ENCODE assay signal across 8 mouse cellular contexts in the genomic region with DNA sequence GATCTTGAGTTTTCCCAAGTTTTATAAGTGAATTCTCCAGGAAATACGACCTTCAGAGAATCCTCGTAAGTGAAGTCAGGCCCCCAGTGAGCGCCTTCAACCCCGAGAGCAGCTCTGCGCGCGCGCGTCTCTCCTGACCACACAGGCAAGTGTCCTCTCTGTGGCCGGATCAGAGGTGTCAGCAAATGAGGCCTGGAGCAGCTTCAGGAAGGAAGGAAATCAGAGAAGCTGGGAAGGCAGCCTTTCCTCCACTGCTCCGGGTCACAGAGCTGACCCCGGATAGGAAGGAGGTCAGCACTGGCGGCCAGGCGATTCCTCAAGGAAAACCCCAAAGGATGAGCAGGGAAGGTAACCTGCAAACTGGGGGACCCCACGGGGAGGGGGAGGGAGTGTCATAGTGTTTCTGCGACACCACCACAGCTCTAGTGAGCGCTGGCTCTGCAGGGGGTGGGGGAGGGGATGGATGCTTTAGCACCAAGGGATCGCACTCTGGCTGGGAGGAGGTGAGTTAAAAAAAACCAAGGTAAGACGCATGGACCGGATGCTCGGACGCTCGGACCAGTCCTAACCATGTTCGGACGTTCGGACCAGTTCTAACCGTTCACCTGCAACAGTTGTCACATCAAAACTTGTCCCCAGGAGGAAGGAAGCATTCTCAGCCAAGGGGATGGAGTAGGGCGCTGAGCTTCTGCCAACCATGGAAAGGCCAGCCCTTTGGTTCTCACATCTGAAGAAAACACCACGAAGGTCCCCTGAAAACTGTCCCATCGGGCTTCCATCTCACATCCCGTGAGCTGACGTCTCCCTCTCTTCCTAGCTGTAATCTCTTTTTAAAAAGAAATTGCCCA. TPM values are rescaled to one million over a fixed set of nuclear protein-coding genes. Genes with fewer than 3 reads are reported as not detected.
A peak's percentile ranks its signal among the peaks of the same experiment; 100 is the strongest.
DNase-seq lines count a peak whose midpoint lies in the region; ATAC-seq lines count a peak whose summit lies in the region.

No protein-coding gene starts in this region.

- H3K4me1 ChIP-seq in megakaryocyte, embryonic 14.5 days = peaks cover 66% of the 10 kb centered on the region
- peaks cover 7% of the 10 kb centered on the region for H3K4me1 ChIP-seq in hindbrain, embryonic 15.5 days (replicated peaks)
- H3K4me1 ChIP-seq in liver, embryonic 12.5 days = peaks cover 57% of the 10 kb centered on the region

- 25% methylated on average over 32 of the region's 32 CpGs for WGBS in hindbrain, embryonic 15.5 days
- WGBS in liver, embryonic 12.5 days (ENCODE audit: insufficient replicate concordance) = 14% methylated on average over 32 of the region's 32 CpGs

- no peaks in the 10 kb centered on the region for H3K27me3 ChIP-seq in megakaryocyte, embryonic 14.5 days (replicated peaks)
- no peaks in the 10 kb centered on the region for H3K27me3 ChIP-seq in hindbrain, embryonic 15.5 days
- H3K27me3 ChIP-seq in liver, embryonic 12.5 days (replicated peaks) = no peaks in the 10 kb centered on the region

- DNase-seq in yolk sac, embryonic 10.5 days (ENCODE audit: low spot score) = peak; percentile 74
- DNase-seq in layer of hippocampus, postnatal 25 days (ENCODE audit: extremely low spot score in 1 of 2, low spot score in 1 of 2) = no peak

- H3K27ac ChIP-seq in hindbrain, embryonic 15.5 days (replicated peaks) = no peak overlapping the region
- H3K27ac ChIP-seq in liver, embryonic 12.5 days = no peak overlapping the region

- peak overlapping the region; percentile 9; the same call in 1 of the 2 replicates for H3K4me2 ChIP-seq in hindbrain, embryonic 15.5 days
- peak overlapping the region; percentile 59 for H3K4me2 ChIP-seq in liver, embryonic 12.5 days

- no peak for ATAC-seq in megakaryocyte, adult 5-6 weeks (ENCODE audit: poor library complexity, severe bottlenecking)
- ATAC-seq in hindbrain, embryonic 15.5 days (ENCODE audit: low FRiP score, low read depth) = no peak
- ATAC-seq in liver, embryonic 12.5 days = no peak; the same call in 1 of the 2 replicates
- ATAC-seq in erythroblast, adult 5-6 weeks (replicated peaks; ENCODE audit: low FRiP score, poor library complexity, severe bottlenecking) = no peak
- no peak for ATAC-seq in activated CD4-positive, CD25-positive, alpha-beta regulatory T cell, adult 4 months

- H3K4me3 ChIP-seq in megakaryocyte, embryonic 14.5 days (replicated peaks) = peak overlapping the region; percentile 89
- H3K4me3 ChIP-seq in hindbrain, embryonic 15.5 days = no peak overlapping the region
- H3K4me3 ChIP-seq in liver, embryonic 12.5 days = peak overlapping the region; percentile 20

- peaks cover 10% of the 10 kb centered on the region for H3K36me3 ChIP-seq in megakaryocyte, embryonic 14.5 days (replicated peaks; ENCODE audit: low read length)
- no peaks in the 10 kb centered on the region for H3K36me3 ChIP-seq in hindbrain, embryonic 15.5 days
- H3K36me3 ChIP-seq in liver, embryonic 12.5 days = peaks cover 9% of the 10 kb centered on the region; the same call in 1 of the 2 replicates

- H3K9ac ChIP-seq in hindbrain, embryonic 15.5 days = no peak overlapping the region
- H3K9ac ChIP-seq in liver, embryonic 12.5 days = no peak overlapping the region

- H3K9me3 ChIP-seq in megakaryocyte, embryonic 14.5 days = peaks cover 3% of the 10 kb centered on the region; the same call in 1 of the 2 replicates
- no peaks in the 10 kb centered on the region for H3K9me3 ChIP-seq in hindbrain, embryonic 15.5 days
- peaks cover 3% of the 10 kb centered on the region; the same call in 1 of the 2 replicates for H3K9me3 ChIP-seq in liver, embryonic 12.5 days (replicated peaks)

RNA-seq across cellular contexts. Expression of a gene that starts 19.3 kb away (rescaled TPM):
- polyA plus RNA-seq in megakaryocyte, embryonic 14.5 days (2012; ENCODE audit: insufficient read depth, low replicate concordance) = 0.70 and 2.0 TPM in 2 replicates
- total RNA-seq in megakaryocyte, adult 5-6 weeks (2015) = 5.4 and 7.2 TPM in 2 replicates
- 9.7 and 11.1 TPM in 2 replicates for total RNA-seq in megakaryocyte, adult 5-6 weeks (2017)
- polyA plus RNA-seq in hindbrain, embryonic 15.5 days (2015; fragmentation: Nextera tagmentation; extraction: Ambion mirVana) = 8.4 and 9.1 TPM in 2 replicates
- 3.9 and 4.2 TPM in 2 replicates for polyA plus RNA-seq in liver, embryonic 12.5 days (2016; fragmentation: Nextera tagmentation; extraction: Ambion mirVana)
- total RNA-seq in layer of hippocampus, postnatal 25 days (2021) = 1 to 10 TPM; 8.7 to 9.7 TPM
- 1.3 and 3.7 TPM in 2 replicates for total RNA-seq in erythroblast, adult 5-6 weeks (2015; ENCODE audit: low replicate concordance)
- total RNA-seq in erythroblast, adult 5-6 weeks (2017; ENCODE audit: low replicate concordance) = 1.4 and 2.0 TPM in 2 replicates
- polyA plus RNA-seq in activated CD4-positive, CD25-positive, alpha-beta regulatory T cell, adult 4 months (2017; shearing (Covaris generic)) = 1 to 10 TPM; 3.5 to 7.0 TPM
